Mouse (Mus musculus): ENCODE results near the gene Pik3c2a. TPM values are rescaled to one million over a fixed set of nuclear protein-coding genes. Genes with fewer than 3 reads are reported as not detected.
A peak's percentile ranks its signal among the peaks of the same experiment; 100 is the strongest.

Pik3c2a gene
- polyA plus RNA-seq, 1 experiment from 2014 or later = 20.5 TPM

DNA sequence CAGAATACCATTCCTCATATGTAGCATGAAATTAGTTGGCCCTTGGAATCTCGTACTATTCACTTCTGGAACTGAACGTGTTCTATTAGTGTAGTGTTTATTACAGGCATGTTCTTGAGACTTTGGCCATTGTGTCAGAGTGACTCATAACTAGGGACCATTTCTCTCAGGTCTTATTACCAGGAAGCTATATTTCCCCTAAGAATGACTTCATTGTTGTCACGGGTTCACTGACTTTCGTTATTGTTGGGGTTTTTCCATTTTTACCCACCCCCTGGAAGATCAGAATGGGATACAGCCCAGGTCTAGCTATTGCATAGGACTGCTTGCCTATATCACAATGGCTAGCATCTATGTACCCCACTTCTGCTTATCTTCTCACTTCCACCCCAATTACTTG lies 13.7 kb upstream of the Pik3c2a start:
- no peaks in the 10 kb centered on the region for H3K36me3 ChIP-seq
- H3K27ac ChIP-seq (ENCODE audit: poor library complexity, severe bottlenecking) = no peak overlapping the region
- ATAC-seq (ENCODE audit: insufficient number of reproducible peaks, low FRiP score) = no peak
- H3K4me1 ChIP-seq (replicated peaks) = no peaks in the 10 kb centered on the region
- H3K9me3 ChIP-seq (replicated peaks) = no peaks in the 10 kb centered on the region
- no peak overlapping the region for H3K4me3 ChIP-seq
- H3K27me3 ChIP-seq (replicated peaks) = no peaks in the 10 kb centered on the region
- no peak overlapping the region for H3K4me2 ChIP-seq
- 70% methylated on average over 4 of the region's 4 CpGs for WGBS
- H3K9ac ChIP-seq = no peak overlapping the region

DNA sequence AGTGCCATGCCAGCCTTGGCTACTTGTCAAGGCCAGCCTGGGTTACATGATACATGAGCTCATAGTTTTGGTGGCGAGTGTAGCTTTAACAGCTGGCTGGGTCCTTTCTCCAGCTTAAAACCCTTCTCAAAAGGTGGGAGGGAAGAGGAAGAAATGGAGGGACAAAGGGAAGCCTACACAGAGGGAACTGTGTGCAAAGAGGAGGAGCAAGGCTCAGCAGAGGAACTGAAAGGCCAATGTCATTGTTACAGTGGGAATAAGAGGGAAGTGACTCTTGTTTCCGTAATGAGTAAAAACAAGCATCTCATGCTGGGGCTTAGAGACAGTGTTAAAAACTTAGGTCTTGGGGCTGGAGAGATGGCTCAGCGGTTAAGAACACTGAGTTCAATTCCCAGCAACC lies 3.4 kb upstream of the Pik3c2a start:
- Histone ChIP-seq H3K4me3 (no peak overlapping the region), H3K4me2 (no peak overlapping the region), H3K9ac (no peak overlapping the region), H3K27me3 (replicated peaks) (no peaks in the 10 kb centered on the region), H3K4me1 (replicated peaks) (peaks cover 18% of the 10 kb centered on the region), H3K9me3 (replicated peaks) (no peaks in the 10 kb centered on the region), H3K27ac (ENCODE audit: poor library complexity, severe bottlenecking) (no peak overlapping the region), H3K36me3 (no peaks in the 10 kb centered on the region)
- WGBS = 79% methylated on average over 3 of the region's 3 CpGs
- ATAC-seq (ENCODE audit: insufficient number of reproducible peaks, low FRiP score) = no peak

- no peaks in the 10 kb centered on the region for H3K27me3 ChIP-seq (replicated peaks)
- peak overlapping the region; percentile 90 for H3K4me2 ChIP-seq
- no peaks in the 10 kb centered on the region for H3K36me3 ChIP-seq
- peak overlapping the region; percentile 89 for H3K4me3 ChIP-seq
- ATAC-seq (ENCODE audit: insufficient number of reproducible peaks, low FRiP score) = peak; percentile 39
- peak overlapping the region; percentile 82 for H3K9ac ChIP-seq
- peak overlapping the region; percentile 81 for H3K27ac ChIP-seq (ENCODE audit: poor library complexity, severe bottlenecking)
- no peaks in the 10 kb centered on the region for H3K9me3 ChIP-seq (replicated peaks)
- H3K4me1 ChIP-seq (replicated peaks) = peaks cover 22% of the 10 kb centered on the region
- 0% methylated on average over 2 of the region's 2 CpGs for WGBS
Observed at GRCm38 (mm10) chr7:116444326-116444809, 1.1 kb upstream of the Pik3c2a start.

DNA sequence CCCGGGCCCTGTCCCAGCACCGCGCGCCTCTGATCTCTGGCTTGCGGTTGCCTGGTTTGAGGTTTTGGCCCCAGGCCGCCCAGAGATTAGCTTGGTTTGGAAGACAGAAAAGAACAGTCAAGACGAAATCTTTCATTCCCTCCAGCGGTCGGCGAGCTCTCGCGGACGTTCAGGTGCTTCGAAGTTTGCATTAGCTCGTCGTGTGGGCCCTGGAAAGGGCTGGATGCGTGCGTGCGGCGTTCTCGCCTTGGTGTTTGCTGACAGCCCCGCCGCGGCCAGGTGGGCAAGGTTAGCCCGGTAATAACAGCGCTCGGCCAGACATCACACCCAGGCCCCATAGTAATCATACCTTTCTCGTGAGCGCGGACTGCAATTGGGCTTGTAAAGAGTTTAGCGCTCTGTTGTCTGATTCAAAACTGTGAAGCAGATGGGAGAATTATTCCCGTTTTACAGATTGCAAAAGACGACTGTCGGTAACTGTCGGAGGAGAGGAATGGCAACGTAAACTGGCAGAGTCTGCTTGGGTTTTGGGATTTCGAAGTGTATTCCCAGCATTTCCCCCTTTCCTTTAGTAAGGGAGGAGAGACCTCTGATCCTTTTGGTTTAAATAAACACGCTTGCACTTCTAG lies 562 bp upstream of the Pik3c2a start:
- Histone ChIP-seq H3K9me3 (replicated peaks) (no peaks in the 10 kb centered on the region), H3K4me2 (peak overlapping the region; percentile 90), H3K27ac (ENCODE audit: poor library complexity, severe bottlenecking) (peak overlapping the region; percentile 81), H3K36me3 (0 out of 2 replicates have a peak, but pooled peaks cover under 1% of the 10 kb centered on the region), H3K4me1 (replicated peaks) (peaks cover 22% of the 10 kb centered on the region), H3K9ac (peak overlapping the region; percentile 82), H3K27me3 (replicated peaks) (no peaks in the 10 kb centered on the region), H3K4me3 (peak overlapping the region; percentile 89)
- under 1% methylated on average over 38 of the region's 38 CpGs for WGBS
- ATAC-seq (ENCODE audit: insufficient number of reproducible peaks, low FRiP score) = peak; percentile 41

GRCm38 (mm10) chr7:116442226-116442625 lies 1.0 kb downstream of the Pik3c2a start:
- no peak for ATAC-seq (ENCODE audit: insufficient number of reproducible peaks, low FRiP score)
- Histone ChIP-seq H3K36me3 (0 out of 2 replicates have a peak, but pooled peaks cover 5% of the 10 kb centered on the region), H3K4me1 (replicated peaks) (peaks cover 22% of the 10 kb centered on the region), H3K27me3 (replicated peaks) (no peaks in the 10 kb centered on the region), H3K4me3 (peak overlapping the region; percentile 89), H3K4me2 (peak overlapping the region; percentile 90), H3K27ac (ENCODE audit: poor library complexity, severe bottlenecking) (0 out of 2 replicates have a peak overlapping the region, but pooled peaks have one; percentile 91), H3K9me3 (replicated peaks) (no peaks in the 10 kb centered on the region), H3K9ac (peak overlapping the region; percentile 94)
- WGBS = 6% methylated on average over 7 of the region's 7 CpGs

- no peaks in the 10 kb centered on the region for H3K9me3 ChIP-seq (replicated peaks)
- no peak overlapping the region for H3K27ac ChIP-seq (ENCODE audit: poor library complexity, severe bottlenecking)
- no peak for ATAC-seq (ENCODE audit: insufficient number of reproducible peaks, low FRiP score)
- H3K4me2 ChIP-seq = 0 out of 2 replicates have a peak overlapping the region, but pooled peaks have one; percentile 16
- 0 out of 2 replicates have a peak, but pooled peaks cover 5% of the 10 kb centered on the region for H3K36me3 ChIP-seq
- WGBS = 71% methylated on average over 1 of the region's 1 CpGs
- no peak overlapping the region for H3K9ac ChIP-seq
- H3K4me1 ChIP-seq (replicated peaks) = peaks cover 22% of the 10 kb centered on the region
- no peaks in the 10 kb centered on the region for H3K27me3 ChIP-seq (replicated peaks)
- H3K4me3 ChIP-seq = no peak overlapping the region
Observed at GRCm38 (mm10) chr7:116441346-116441745, 1.9 kb downstream of the Pik3c2a start.

DNA sequence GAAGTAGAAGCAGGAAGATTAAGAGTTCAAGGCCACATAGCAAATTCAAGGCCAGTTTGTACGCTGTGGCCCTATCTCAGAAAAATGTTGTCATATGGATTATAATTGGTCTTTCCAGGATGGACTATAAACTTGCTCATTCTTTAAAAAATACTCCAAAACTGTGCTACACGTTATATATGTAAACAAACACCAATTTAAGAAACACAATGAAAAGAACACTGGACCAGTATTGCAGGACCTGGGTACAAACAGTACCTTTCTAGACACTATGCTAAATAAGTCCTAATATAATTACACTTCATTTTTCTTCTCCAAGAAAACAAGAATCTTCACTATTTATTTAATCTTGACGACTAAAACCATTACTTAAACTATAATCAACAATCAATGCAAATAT lies 11.6 kb downstream of the Pik3c2a start:
- Histone ChIP-seq H3K4me2 (no peak overlapping the region), H3K27ac (ENCODE audit: poor library complexity, severe bottlenecking) (no peak overlapping the region), H3K9me3 (replicated peaks) (no peaks in the 10 kb centered on the region), H3K36me3 (no peaks in the 10 kb centered on the region), H3K9ac (no peak overlapping the region), H3K27me3 (replicated peaks) (no peaks in the 10 kb centered on the region), H3K4me1 (replicated peaks) (peaks cover 5% of the 10 kb centered on the region), H3K4me3 (no peak overlapping the region)
- no peak for ATAC-seq (ENCODE audit: insufficient number of reproducible peaks, low FRiP score)
- 81% methylated on average over 3 of the region's 3 CpGs for WGBS

DNA sequence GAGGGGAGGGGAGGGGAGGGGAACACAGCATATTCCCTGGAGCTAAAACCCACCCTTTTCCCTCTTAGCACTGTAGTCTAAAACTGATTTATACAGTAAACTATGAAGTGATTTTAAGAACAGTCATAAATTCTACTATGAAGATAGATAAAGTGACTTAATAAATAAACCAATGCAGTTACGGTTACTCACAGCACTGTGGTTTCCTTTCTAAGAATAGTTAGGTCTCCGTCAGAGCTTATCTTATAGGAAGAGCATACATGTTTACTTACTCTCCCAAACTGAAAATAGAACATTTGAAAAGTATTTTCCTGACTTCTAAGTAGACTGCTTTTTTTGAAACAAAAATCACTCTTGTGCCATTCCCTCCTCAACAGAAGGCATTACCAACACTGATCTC lies 12.3 kb downstream of the Pik3c2a start:
- H3K36me3 ChIP-seq = no peaks in the 10 kb centered on the region
- ATAC-seq (ENCODE audit: insufficient number of reproducible peaks, low FRiP score) = no peak
- H3K9me3 ChIP-seq (replicated peaks) = no peaks in the 10 kb centered on the region
- H3K4me3 ChIP-seq = no peak overlapping the region
- no peak overlapping the region for H3K4me2 ChIP-seq
- H3K9ac ChIP-seq = no peak overlapping the region; the same call in 1 of the 2 replicates
- no peak overlapping the region for H3K27ac ChIP-seq (ENCODE audit: poor library complexity, severe bottlenecking)
- 18% methylated on average over 2 of the region's 2 CpGs for WGBS
- H3K4me1 ChIP-seq (replicated peaks) = peaks cover 5% of the 10 kb centered on the region
- no peaks in the 10 kb centered on the region for H3K27me3 ChIP-seq (replicated peaks)

- H3K9ac ChIP-seq = no peak overlapping the region
- H3K4me2 ChIP-seq = no peak overlapping the region
- no peak overlapping the region for H3K4me3 ChIP-seq
- ATAC-seq (ENCODE audit: insufficient number of reproducible peaks, low FRiP score) = no peak
- H3K27ac ChIP-seq (ENCODE audit: poor library complexity, severe bottlenecking) = no peak overlapping the region
- peaks cover 5% of the 10 kb centered on the region for H3K4me1 ChIP-seq (replicated peaks)
- H3K9me3 ChIP-seq (replicated peaks) = no peaks in the 10 kb centered on the region
- H3K36me3 ChIP-seq = 0 out of 2 replicates have a peak, but pooled peaks cover 2% of the 10 kb centered on the region
- no peaks in the 10 kb centered on the region for H3K27me3 ChIP-seq (replicated peaks)
Observed at GRCm38 (mm10) chr7:116427206-116427605, 16.0 kb downstream of the Pik3c2a start.

DNA sequence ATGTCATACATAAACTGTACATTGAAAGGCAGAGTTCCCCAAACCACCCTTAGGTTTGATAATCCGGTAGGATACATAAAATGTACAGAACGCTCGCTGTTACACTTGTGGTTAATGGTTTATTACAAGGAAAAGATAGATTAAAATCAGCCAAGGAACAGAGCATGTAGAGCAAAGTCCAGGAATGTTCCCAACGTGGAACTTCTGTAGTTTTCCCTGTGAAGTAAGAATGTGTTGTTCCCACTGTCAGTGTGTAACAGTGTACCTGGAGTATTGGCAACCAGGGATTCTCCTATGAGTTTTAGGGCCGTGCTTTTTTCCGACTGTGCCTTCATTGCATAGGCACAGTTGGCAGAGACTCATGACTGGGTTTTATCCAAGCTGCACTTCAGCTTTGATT lies 17.5 kb downstream of the Pik3c2a start:
- H3K27ac ChIP-seq (ENCODE audit: poor library complexity, severe bottlenecking) = no peak overlapping the region
- no peak overlapping the region for H3K4me2 ChIP-seq
- 0 out of 2 replicates have a peak, but pooled peaks cover 2% of the 10 kb centered on the region for H3K36me3 ChIP-seq
- H3K9me3 ChIP-seq (replicated peaks) = no peaks in the 10 kb centered on the region
- H3K9ac ChIP-seq = no peak overlapping the region
- H3K4me3 ChIP-seq = no peak overlapping the region
- no peaks in the 10 kb centered on the region; the same call in 1 of the 2 replicates for H3K4me1 ChIP-seq (replicated peaks)
- 89% methylated on average over 6 of the region's 6 CpGs for WGBS
- ATAC-seq (ENCODE audit: insufficient number of reproducible peaks, low FRiP score) = no peak
- no peaks in the 10 kb centered on the region for H3K27me3 ChIP-seq (replicated peaks)

DNA sequence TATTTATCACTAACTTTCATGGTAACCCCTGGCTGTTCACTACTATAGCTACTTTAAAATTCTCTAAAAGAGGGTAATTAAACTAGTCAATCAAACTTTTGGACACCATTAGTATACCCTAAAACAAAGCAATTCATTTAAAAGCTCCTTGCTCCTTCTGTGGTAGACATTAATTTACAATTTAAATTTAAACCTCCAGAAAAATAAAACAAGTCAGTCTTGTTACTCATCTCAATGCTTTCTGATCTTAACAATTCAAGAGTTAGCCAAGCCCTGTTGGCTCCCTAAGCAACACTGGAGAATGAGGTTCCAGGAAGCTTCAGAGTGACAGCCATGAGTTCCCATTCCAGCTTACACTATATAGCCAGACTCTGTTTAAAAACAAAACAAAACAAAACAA lies 22.2 kb downstream of the Pik3c2a start:
- Histone ChIP-seq H3K4me3 (no peak overlapping the region), H3K4me2 (no peak overlapping the region), H3K27me3 (replicated peaks) (no peaks in the 10 kb centered on the region), H3K36me3 (peaks cover 15% of the 10 kb centered on the region), H3K9me3 (replicated peaks) (no peaks in the 10 kb centered on the region), H3K9ac (no peak overlapping the region), H3K4me1 (replicated peaks) (no peaks in the 10 kb centered on the region), H3K27ac (ENCODE audit: poor library complexity, severe bottlenecking) (no peak overlapping the region)
- ATAC-seq (ENCODE audit: insufficient number of reproducible peaks, low FRiP score) = no peak

- H3K9ac ChIP-seq = no peak overlapping the region
- no peak overlapping the region for H3K4me3 ChIP-seq
- no peak overlapping the region for H3K4me2 ChIP-seq
- H3K36me3 ChIP-seq = 0 out of 2 replicates have a peak, but pooled peaks cover 5% of the 10 kb centered on the region
- H3K4me1 ChIP-seq (replicated peaks) = peaks cover 5% of the 10 kb centered on the region; the same call in 1 of the 2 replicates
- no peaks in the 10 kb centered on the region for H3K27me3 ChIP-seq (replicated peaks)
- no peaks in the 10 kb centered on the region for H3K9me3 ChIP-seq (replicated peaks)
- ATAC-seq (ENCODE audit: insufficient number of reproducible peaks, low FRiP score) = no peak
- WGBS = 54% methylated on average over 1 of the region's 1 CpGs
- H3K27ac ChIP-seq (ENCODE audit: poor library complexity, severe bottlenecking) = no peak overlapping the region
Observed at GRCm38 (mm10) chr7:116409438-116409837, 33.8 kb downstream of the Pik3c2a start.
